Mouse (Mus musculus): ENCODE measurements around the gene Ovol2. TPM values are rescaled to one million over a fixed set of nuclear protein-coding genes. Genes with fewer than 3 reads are reported as not detected.

The Ovol2 gene
- total and polyA plus RNA-seq, 3 experiments: not detected

GRCm38 (mm10) chr2:144267731-144268015, 64.3 kb downstream of the Ovol2 start:
- TF ChIP-seq MAX (IDR thresholded peaks at IDR 0.05; ENCODE audit: low read length) (0 out of 2 replicates have a peak, but pooled peaks have one; percentile 46), USF1 (IDR thresholded peaks at IDR 0.05; ENCODE audit: low read depth, low read length) (no peak), MEF2A (IDR thresholded peaks at IDR 0.05; ENCODE audit: borderline replicate concordance, low read depth, low read length) (peak; percentile 54; the same call in 1 of the 2 replicates), JUN (IDR thresholded peaks at IDR 0.05; ENCODE audit: insufficient read depth, low read depth, low read length) (no peak), PAX5 (IDR thresholded peaks at IDR 0.05; ENCODE audit: low read length) (no peak), ETS1 (conservative IDR thresholded peaks at IDR 0.05; ENCODE audit: low read depth, low read length) (peak; percentile 55), BHLHE40 (IDR thresholded peaks at IDR 0.05; ENCODE audit: low read depth, low read length) (peak; percentile 78)
- Histone ChIP-seq H3K4me2 (ENCODE audit: insufficient read depth, low read depth, poor library complexity, severe bottlenecking) (peak overlapping the region; percentile 95), H3K4me1 (ENCODE audit: control insufficient read depth in 1 of 2, insufficient read depth in 2 of 2) (peaks cover 3 to 28% of the 10 kb centered on the region in 2 experiments; a peak in 3 of 4 replicates), H3K27ac (ENCODE audit: insufficient read depth, low read depth) (0 out of 2 replicates have a peak overlapping the region, but pooled peaks have one; percentile 23), H3K9ac (ENCODE audit: insufficient read depth, low read depth) (peak overlapping the region; percentile 97; the same call in 1 of the 2 replicates), H3K9me3 (replicated peaks; ENCODE audit: low read length) (no peaks in the 10 kb centered on the region), H3K4me3 (replicated peaks in 1 of 3; ENCODE audit: low read depth in 2 of 3, low read length in 2 of 3, poor library complexity in 1 of 3) (peak overlapping the region; percentile 38 to 83 (median 78)), H3K79me2 (replicated peaks; ENCODE audit: control insufficient read depth, extremely low read depth, insufficient read depth, poor library complexity, severe bottlenecking) (peaks cover 90% of the 10 kb centered on the region), H3K27me3 (replicated peaks) (no peaks in the 10 kb centered on the region), H3K36me3 (replicated peaks in 1 of 2; ENCODE audit: control insufficient read depth in 1 of 2, insufficient read depth in 1 of 2, low read length in 1 of 2) (peaks cover 16 to 56% of the 10 kb centered on the region in 2 experiments)
- in situ Hi-C loops (cut with MboI; ENCODE audit: low pct_ligation_motif_present, low pct_unique_long_range_greater_than_20kb, low sequenced_read_pairs): no loop called here
- DNase-seq (ENCODE audit: extremely low read depth): no peak
- dilution Hi-C loops (cut with MboI; ENCODE audit: extremely low pct_ligation_motif_present, extremely low pct_unique_long_range_greater_than_20kb, low sequenced_read_pairs): no loop called here

- H3K27ac ChIP-seq (ENCODE audit: insufficient read depth, low read depth): peak overlapping the region; percentile 23; the same call in 1 of the 2 replicates
- H3K79me2 ChIP-seq (replicated peaks; ENCODE audit: control insufficient read depth, extremely low read depth, insufficient read depth, poor library complexity, severe bottlenecking): peaks cover 92% of the 10 kb centered on the region
- peak overlapping the region; percentile 95 for H3K4me2 ChIP-seq (ENCODE audit: insufficient read depth, low read depth, poor library complexity, severe bottlenecking)
- H3K4me3 ChIP-seq (replicated peaks in 1 of 3; ENCODE audit: low read depth in 2 of 3, low read length in 2 of 3, poor library complexity in 1 of 3): peak overlapping the region; percentile 5 to 83 (median 38)
- no peak for DNase-seq (ENCODE audit: extremely low read depth)
- H3K4me1 ChIP-seq (ENCODE audit: control insufficient read depth in 1 of 2, insufficient read depth in 2 of 2): peaks cover 3 to 33% of the 10 kb centered on the region in 2 experiments; a peak in 3 of 4 replicates
- H3K27me3 ChIP-seq (replicated peaks): no peaks in the 10 kb centered on the region
- no peaks in the 10 kb centered on the region for H3K9me3 ChIP-seq (replicated peaks; ENCODE audit: low read length)
- in situ Hi-C loops (cut with MboI; ENCODE audit: low pct_ligation_motif_present, low pct_unique_long_range_greater_than_20kb, low sequenced_read_pairs) (no loop called here), dilution Hi-C loops (cut with MboI; ENCODE audit: extremely low pct_ligation_motif_present, extremely low pct_unique_long_range_greater_than_20kb, low sequenced_read_pairs) (no loop called here)
- peaks cover 16 to 60% of the 10 kb centered on the region in 2 experiments for H3K36me3 ChIP-seq (replicated peaks in 1 of 2; ENCODE audit: control insufficient read depth in 1 of 2, insufficient read depth in 1 of 2, low read length in 1 of 2)
- peak overlapping the region; percentile 63 for H3K9ac ChIP-seq (ENCODE audit: insufficient read depth, low read depth)
- TF ChIP-seq MAX (IDR thresholded peaks at IDR 0.05; ENCODE audit: low read length) (no peak; the same call in 1 of the 2 replicates), CHD2 (IDR thresholded peaks at IDR 0.05; ENCODE audit: low read length) (no peak), UBTF (IDR thresholded peaks at IDR 0.05; ENCODE audit: low read depth, low read length) (no peak), SMC3 (IDR thresholded peaks at IDR 0.05; ENCODE audit: low read depth, low read length) (no peak), USF1 (IDR thresholded peaks at IDR 0.05; ENCODE audit: low read depth, low read length) (no peak), TCF12 (IDR thresholded peaks at IDR 0.05; ENCODE audit: low read depth, low read length) (no peak), JUN (IDR thresholded peaks at IDR 0.05; ENCODE audit: insufficient read depth, low read depth, low read length) (no peak), TBP (conservative IDR thresholded peaks at IDR 0.05; ENCODE audit: low read depth, low read length) (no peak), NRF1 (IDR thresholded peaks at IDR 0.05; ENCODE audit: low read depth, low read length) (no peak), RAD21 (IDR thresholded peaks at IDR 0.05; ENCODE audit: low read depth, low read length) (no peak), MEF2A (IDR thresholded peaks at IDR 0.05; ENCODE audit: borderline replicate concordance, low read depth, low read length) (no peak), JUND (conservative IDR thresholded peaks at IDR 0.05; ENCODE audit: low read depth, low read length) (no peak), KAT2A (IDR thresholded peaks at IDR 0.05; ENCODE audit: insufficient replicate concordance, low read length) (no peak), GABPA (IDR thresholded peaks at IDR 0.05; ENCODE audit: insufficient replicate concordance, low read depth, low read length) (no peak), MAFK (IDR thresholded peaks at IDR 0.05; ENCODE audit: insufficient replicate concordance, low read length) (0 out of 2 replicates have a peak, but pooled peaks have one; percentile 46), IRF4 (IDR thresholded peaks at IDR 0.05; ENCODE audit: low read depth, low read length) (0 out of 2 replicates have a peak, but pooled peaks have one; percentile 20), ELF1 (IDR thresholded peaks at IDR 0.05; ENCODE audit: low read depth, low read length) (no peak), E2F4 (IDR thresholded peaks at IDR 0.05; ENCODE audit: insufficient replicate concordance, low read depth, low read length) (no peak), ZNF384 (IDR thresholded peaks at IDR 0.05; ENCODE audit: low read depth, low read length) (no peak), HCFC1 (IDR thresholded peaks at IDR 0.05; ENCODE audit: low read depth, low read length) (no peak), ZKSCAN1 (IDR thresholded peaks at IDR 0.05; ENCODE audit: borderline replicate concordance, low read depth, low read length) (no peak), MAZ (IDR thresholded peaks at IDR 0.05; ENCODE audit: low read depth, low read length) (no peak), CHD1 (IDR thresholded peaks at IDR 0.05; ENCODE audit: low read depth, low read length) (peak; percentile 58; the same call in 1 of the 2 replicates), NELFE (IDR thresholded peaks at IDR 0.05; ENCODE audit: low read depth, low read length) (no peak), MXI1 (IDR thresholded peaks at IDR 0.05; ENCODE audit: low read depth, low read length) (0 out of 2 replicates have a peak, but pooled peaks have one; percentile 15), PAX5 (IDR thresholded peaks at IDR 0.05; ENCODE audit: low read length) (no peak), POLR2AphosphoS2 (IDR thresholded peaks at IDR 0.05; ENCODE audit: low read depth, low read length) (peak; percentile 80)
Measured at GRCm38 (mm10) chr2:144267004-144267730, 64.8 kb downstream of the Ovol2 start.

All from CH12.LX (cell line).